ENCODE assay signal across 18 mouse cellular contexts in the genomic region with DNA sequence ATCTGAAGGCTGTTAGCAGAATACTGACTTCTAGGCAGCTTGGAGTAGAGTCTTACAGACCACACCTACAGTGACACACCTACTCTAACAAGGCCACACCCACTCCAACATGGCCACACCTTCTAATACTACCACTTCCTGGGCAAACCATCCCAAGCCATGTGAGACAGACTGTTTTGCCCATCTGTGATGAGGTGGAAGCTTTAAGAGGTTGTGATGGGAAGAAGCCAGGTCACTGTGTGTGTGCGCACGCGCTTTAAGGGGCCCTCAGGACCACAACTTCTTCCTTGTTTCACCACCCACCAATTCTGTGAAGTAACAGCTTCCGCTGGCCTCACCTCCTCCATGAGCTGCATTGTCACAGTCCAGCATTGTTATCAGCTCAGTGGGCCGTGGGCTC.
A peak's percentile ranks its signal among the peaks of the same experiment; 100 is the strongest.
DNase-seq lines count a peak whose midpoint lies in the region; ATAC-seq lines count a peak whose summit lies in the region.
"Had no signal": no experiment of that assay in that cellular context is flagged by ENCODE, and none has a peak within 500 bp of the region (broad histone marks: within the 10 kb centered on the region; RNA-seq: fewer than 3 reads in every experiment).

No protein-coding gene starts in this region.

- H3K4me3 ChIP-seq in hindbrain, embryonic 13.5 days, result no peak overlapping the region
- no peak overlapping the region for H3K4me3 ChIP-seq in hindbrain, embryonic 14.5 days (replicated peaks; ENCODE audit: low read length)
- H3K4me3 ChIP-seq in liver, embryonic 15.5 days (replicated peaks), result no peak overlapping the region
- H3K4me3 ChIP-seq in kidney, embryonic 16.5 days (ENCODE audit: low read length), result no peak overlapping the region
- H3K4me3 ChIP-seq: embryonic facial prominence, embryonic 15.5 days; heart, adult 2 months; kidney, embryonic 15.5 days; limb, embryonic 12.5 days had no signal

- H3K4me2 ChIP-seq in hindbrain, embryonic 13.5 days, result no peak overlapping the region
- no peak overlapping the region for H3K4me2 ChIP-seq in hindbrain, embryonic 14.5 days (replicated peaks)
- no peak overlapping the region for H3K4me2 ChIP-seq in liver, embryonic 15.5 days
- H3K4me2 ChIP-seq in kidney, embryonic 16.5 days (replicated peaks; ENCODE audit: low read depth, low read length), result no peak overlapping the region
- H3K4me2 ChIP-seq: embryonic facial prominence, embryonic 15.5 days; kidney, embryonic 15.5 days; limb, embryonic 12.5 days had no signal

- H3K9me3 ChIP-seq in hindbrain, embryonic 13.5 days, result no peaks in the 10 kb centered on the region
- H3K9me3 ChIP-seq in hindbrain, embryonic 14.5 days (ENCODE audit: control insufficient read depth, low read length), result no peaks in the 10 kb centered on the region
- no peaks in the 10 kb centered on the region for H3K9me3 ChIP-seq in liver, embryonic 15.5 days (replicated peaks)
- H3K9me3 ChIP-seq in kidney, embryonic 16.5 days (ENCODE audit: low read length), result no peaks in the 10 kb centered on the region
- H3K9me3 ChIP-seq: embryonic facial prominence, embryonic 15.5 days; kidney, embryonic 15.5 days; limb, embryonic 12.5 days had no signal

- no peak overlapping the region for H3K27ac ChIP-seq in hindbrain, embryonic 13.5 days
- H3K27ac ChIP-seq in hindbrain, embryonic 14.5 days, result no peak overlapping the region
- H3K27ac ChIP-seq in liver, embryonic 15.5 days (replicated peaks), result no peak overlapping the region
- no peak overlapping the region for H3K27ac ChIP-seq in kidney, embryonic 16.5 days (ENCODE audit: low read length)
- H3K27ac ChIP-seq: embryonic facial prominence, embryonic 15.5 days; heart, adult 2 months; kidney, embryonic 15.5 days; limb, embryonic 12.5 days had no signal

- WGBS in hindbrain, embryonic 13.5 days, result 86% methylated on average over 5 of the region's 5 CpGs
- WGBS in hindbrain, embryonic 14.5 days, result 89% methylated on average over 5 of the region's 5 CpGs
- WGBS in liver, embryonic 15.5 days (ENCODE audit: insufficient replicate concordance), result 74% methylated on average over 5 of the region's 5 CpGs
- 91% methylated on average over 5 of the region's 5 CpGs for WGBS in kidney, embryonic 16.5 days

- no peaks in the 10 kb centered on the region for H3K36me3 ChIP-seq in hindbrain, embryonic 13.5 days
- no peaks in the 10 kb centered on the region for H3K36me3 ChIP-seq in hindbrain, embryonic 14.5 days (replicated peaks; ENCODE audit: control insufficient read depth, insufficient read depth)
- H3K36me3 ChIP-seq in liver, embryonic 15.5 days (replicated peaks), result no peaks in the 10 kb centered on the region
- H3K36me3 ChIP-seq in kidney, embryonic 16.5 days (ENCODE audit: insufficient read depth, low read length), result no peaks in the 10 kb centered on the region
- H3K36me3 ChIP-seq: embryonic facial prominence, embryonic 15.5 days; kidney, embryonic 15.5 days; limb, embryonic 12.5 days had no signal

- DNase-seq in hindbrain, embryonic 14.5 days (ENCODE audit: low spot score), result no peak
- peak; percentile 4 for DNase-seq in CD4-positive helper T cell, adult 2 months (ENCODE audit: low read depth, low spot score)
- DNase-seq in c-Kit-positive CD71-positive TER-119-positive erythroid progenitor cells, embryonic 14.5 days (ENCODE audit: low spot score), result peak; percentile 20
- DNase-seq in adipocyte (ENCODE audit: low spot score), result no peak
- DNase-seq in ovary, postnatal 36 days (ENCODE audit: low spot score), result no peak
- DNase-seq: cerebellum, adult 18-20 months; heart, adult 2 months; retina, postnatal 1 day; thymus, postnatal 14 days had no signal

- H3K27me3 ChIP-seq in hindbrain, embryonic 13.5 days, result no peaks in the 10 kb centered on the region
- no peaks in the 10 kb centered on the region for H3K27me3 ChIP-seq in hindbrain, embryonic 14.5 days (ENCODE audit: control insufficient read depth, insufficient read depth, low read length)
- no peaks in the 10 kb centered on the region for H3K27me3 ChIP-seq in liver, embryonic 15.5 days
- H3K27me3 ChIP-seq in kidney, embryonic 16.5 days (ENCODE audit: insufficient read depth, low read length), result no peaks in the 10 kb centered on the region
- H3K27me3 ChIP-seq: CH12.LX; embryonic facial prominence, embryonic 15.5 days; kidney, embryonic 15.5 days; limb, embryonic 12.5 days had no signal

- no peak overlapping the region for H3K9ac ChIP-seq in hindbrain, embryonic 13.5 days
- H3K9ac ChIP-seq in hindbrain, embryonic 14.5 days, result no peak overlapping the region
- no peak overlapping the region for H3K9ac ChIP-seq in liver, embryonic 15.5 days
- no peak overlapping the region for H3K9ac ChIP-seq in kidney, embryonic 16.5 days (replicated peaks; ENCODE audit: low read length)
- H3K9ac ChIP-seq: embryonic facial prominence, embryonic 15.5 days; kidney, embryonic 15.5 days; limb, embryonic 12.5 days had no signal

- peaks cover 14% of the 10 kb centered on the region for H3K4me1 ChIP-seq in hindbrain, embryonic 13.5 days (replicated peaks)
- peaks cover 9% of the 10 kb centered on the region; the same call in 1 of the 2 replicates for H3K4me1 ChIP-seq in hindbrain, embryonic 14.5 days (replicated peaks; ENCODE audit: control insufficient read depth, insufficient read depth, low read length)
- peaks cover 11% of the 10 kb centered on the region for H3K4me1 ChIP-seq in liver, embryonic 15.5 days (replicated peaks)
- no peaks in the 10 kb centered on the region for H3K4me1 ChIP-seq in kidney, embryonic 16.5 days (ENCODE audit: insufficient read depth, low read length)
- H3K4me1 ChIP-seq: embryonic facial prominence, embryonic 15.5 days; kidney, embryonic 15.5 days had no signal

- 0 out of 2 replicates have a peak, but pooled peaks have one; percentile 25 for ATAC-seq in hindbrain, embryonic 13.5 days (ENCODE audit: low FRiP score)
- ATAC-seq in hindbrain, embryonic 14.5 days (ENCODE audit: low FRiP score), result no peak
- peak; percentile 73 for ATAC-seq in liver, embryonic 15.5 days (ENCODE audit: insufficient read depth)
- no peak for ATAC-seq in kidney, embryonic 16.5 days (ENCODE audit: low FRiP score, low TSS enrichment)
- ATAC-seq: forebrain, embryonic 14.5 days; inflammation-experienced regulatory T-cells, adult 6 months had no signal

Comparison
In these comparisons a context has a peak if more than half of its experiments do, and no peak if none do; other contexts are left out.
1. ATAC-seq: peak in hindbrain, embryonic 13.5 days (single experiment) and liver, embryonic 15.5 days (single experiment); none in hindbrain, embryonic 14.5 days (single experiment) and kidney, embryonic 16.5 days (single experiment).
2. DNase-seq: peak in CD4-positive helper T cell, adult 2 months (single experiment) and c-Kit-positive CD71-positive TER-119-positive erythroid progenitor cells, embryonic 14.5 days (single experiment); none in hindbrain, embryonic 14.5 days (single experiment), adipocyte (single experiment) and ovary, postnatal 36 days (single experiment).